Comparison of ENCODE assay signal across 8 mouse cellular contexts in genomic region chr14:62845011-62845840, GRCm38 (mm10). TPM values are rescaled to one million over a fixed set of nuclear protein-coding genes. Genes with fewer than 3 reads are reported as not detected.
DNase-seq lines count a peak whose midpoint lies in the region; ATAC-seq and TF ChIP-seq lines count a peak whose summit lies in the region.

No protein-coding gene starts in this region.

- H3K27me3 ChIP-seq in heart, embryonic 10.5 days (ENCODE audit: insufficient read depth, poor library complexity, severe bottlenecking): no peaks in the 10 kb centered on the region
- no peaks in the 10 kb centered on the region for H3K27me3 ChIP-seq in kidney, postnatal 0 days (ENCODE audit: insufficient read depth, low read length)

- no peak overlapping the region for H3K9ac ChIP-seq in kidney, postnatal 0 days (ENCODE audit: low read depth, low read length)

- peaks cover 35% of the 10 kb centered on the region for H3K4me1 ChIP-seq in heart, embryonic 10.5 days
- H3K4me1 ChIP-seq in kidney, postnatal 0 days (replicated peaks; ENCODE audit: insufficient read depth, low read length): peaks cover 22% of the 10 kb centered on the region

- H3K36me3 ChIP-seq in heart, embryonic 10.5 days: peaks cover 10% of the 10 kb centered on the region
- H3K36me3 ChIP-seq in kidney, postnatal 0 days (ENCODE audit: insufficient read depth, low read length): no peaks in the 10 kb centered on the region

- TF ChIP-seq CTCF in kidney, postnatal 0 days (IDR thresholded peaks at IDR 0.05; ENCODE audit: low read depth): no peak

- no peak; the same call in 1 of the 2 replicates for ATAC-seq in kidney, postnatal 0 days (replicated peaks; ENCODE audit: low FRiP score, low read depth)

- peak overlapping the region; percentile 67 for H3K27ac ChIP-seq in heart, embryonic 10.5 days
- H3K27ac ChIP-seq in kidney, postnatal 0 days: peak overlapping the region; percentile 83

- peak overlapping the region; percentile 32; the same call in 1 of the 2 replicates for H3K4me2 ChIP-seq in kidney, postnatal 0 days (ENCODE audit: low read length)

- H3K4me3 ChIP-seq in heart, embryonic 10.5 days: no peak overlapping the region
- no peak overlapping the region for H3K4me3 ChIP-seq in kidney, postnatal 0 days (replicated peaks; ENCODE audit: low read depth, low read length)

- WGBS in heart, embryonic 10.5 days: 51% methylated on average over 8 of the region's 8 CpGs
- WGBS in kidney, postnatal 0 days: 21% methylated on average over 8 of the region's 8 CpGs

- peaks cover 6% of the 10 kb centered on the region; the same call in 1 of the 2 replicates for H3K9me3 ChIP-seq in heart, embryonic 10.5 days
- no peaks in the 10 kb centered on the region for H3K9me3 ChIP-seq in kidney, postnatal 0 days (replicated peaks; ENCODE audit: low read length)

- DNase-seq in adipocyte (ENCODE audit: low spot score): peak; percentile 74
- DNase-seq in adrenal gland, postnatal 14 days: peak; percentile 84
- no peak for DNase-seq in heart, embryonic 10.5 days (ENCODE audit: low spot score)
- peak; percentile 56 for DNase-seq in kidney, postnatal 0 days (ENCODE audit: low spot score)
- DNase-seq in skeletal muscle tissue, adult 2 months (ENCODE audit: low read depth, low spot score): peak; percentile 78
- DNase-seq in right cerebral cortex, postnatal 25 days: no peak
- DNase-seq in ovary, postnatal 36 days (ENCODE audit: low spot score): no peak
- no peak for DNase-seq in frontal cortex, postnatal 25 days (ENCODE audit: low spot score in 2 of 2)

RNA-seq across cellular contexts. Expression of gene Wdfy2, which starts 7.7 kb away (rescaled TPM):
- total RNA-seq in adrenal gland, postnatal 14 days (2021): 28.4 and 28.8 TPM in 2 replicates
- 8.9 and 9.5 TPM in 2 replicates for polyA plus RNA-seq in heart, embryonic 10.5 days (2016; fragmentation: Nextera tagmentation; extraction: Ambion mirVana)
- 3.9 and 4.6 TPM in 2 replicates for polyA plus RNA-seq in kidney, postnatal 0 days (2015; fragmentation: Nextera tagmentation; extraction: Ambion mirVana)

Comparison
In these comparisons a context has a peak if more than half of its experiments do, and no peak if none do; other contexts are left out.
1. DNase-seq: peak in adipocyte (single experiment), adrenal gland, postnatal 14 days (single experiment), kidney, postnatal 0 days (single experiment) and skeletal muscle tissue, adult 2 months (single experiment); none in heart, embryonic 10.5 days (single experiment), right cerebral cortex, postnatal 25 days (single experiment), ovary, postnatal 36 days (single experiment) and frontal cortex, postnatal 25 days (0 of 2).